Mouse (Mus musculus) embryo, embryonic 11.5 days (tissue): ENCODE measurements around the gene Dmkn.
"Not testable (repeated sequence)": the region's sequence is repeated elsewhere in the genome, so short reads cannot be mapped to it uniquely, and the experiment has no call there.

Experiments
- DNase-seq: peaks from one replicate; pipeline ENCODE4 v3.0.0-alpha.2; 2012; ENCODE audit warnings: low read depth, low spot score

Dmkn gene

DNA sequence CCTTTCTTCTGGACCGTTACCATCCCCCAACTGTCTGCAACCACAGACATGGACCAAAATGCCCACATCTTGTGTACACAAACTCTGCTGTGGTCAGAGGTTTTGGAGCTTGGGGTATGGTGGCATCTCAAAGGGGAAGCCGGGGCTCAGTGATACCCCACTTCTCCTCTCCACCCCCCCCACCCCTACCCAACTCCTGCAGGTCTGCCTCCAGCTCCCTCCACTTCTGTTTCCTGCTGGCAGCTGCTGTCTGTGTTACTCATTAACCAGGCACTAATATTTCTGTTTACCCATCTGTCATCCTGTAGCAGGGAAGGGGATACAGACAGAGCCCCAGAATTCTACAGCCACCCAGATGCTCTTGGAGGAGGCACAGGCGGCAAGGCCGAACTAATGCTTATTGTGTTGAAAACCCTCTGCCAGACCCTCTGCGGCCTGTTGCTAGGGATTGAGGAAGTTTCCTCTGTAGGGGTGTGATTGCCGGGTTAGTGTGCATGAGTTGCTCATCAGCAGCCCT, 48.8 kb downstream of the Dmkn start:
- DNase-seq, result no peak

DNA sequence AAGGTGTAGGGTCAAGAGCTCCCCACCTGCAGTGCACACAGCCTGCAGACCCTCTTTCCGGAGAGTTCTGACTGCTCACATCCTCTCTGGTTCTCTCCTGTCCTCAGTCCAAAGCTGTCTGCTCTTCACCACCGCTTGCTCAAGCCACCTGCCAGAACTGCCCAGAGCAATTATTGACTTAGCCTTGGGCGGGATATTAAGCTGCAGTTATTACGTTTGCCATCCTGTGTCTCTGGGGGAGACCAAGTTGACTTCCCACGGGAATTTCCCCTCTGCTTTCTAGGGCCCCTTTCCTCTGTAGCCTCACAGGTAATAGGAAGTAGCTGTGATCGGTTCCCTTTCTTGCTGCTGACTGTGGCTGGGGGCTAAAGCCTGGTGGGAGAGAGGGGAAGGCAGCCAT, 56.6 kb downstream of the Dmkn start:
- DNase-seq, result no peak

DNA sequence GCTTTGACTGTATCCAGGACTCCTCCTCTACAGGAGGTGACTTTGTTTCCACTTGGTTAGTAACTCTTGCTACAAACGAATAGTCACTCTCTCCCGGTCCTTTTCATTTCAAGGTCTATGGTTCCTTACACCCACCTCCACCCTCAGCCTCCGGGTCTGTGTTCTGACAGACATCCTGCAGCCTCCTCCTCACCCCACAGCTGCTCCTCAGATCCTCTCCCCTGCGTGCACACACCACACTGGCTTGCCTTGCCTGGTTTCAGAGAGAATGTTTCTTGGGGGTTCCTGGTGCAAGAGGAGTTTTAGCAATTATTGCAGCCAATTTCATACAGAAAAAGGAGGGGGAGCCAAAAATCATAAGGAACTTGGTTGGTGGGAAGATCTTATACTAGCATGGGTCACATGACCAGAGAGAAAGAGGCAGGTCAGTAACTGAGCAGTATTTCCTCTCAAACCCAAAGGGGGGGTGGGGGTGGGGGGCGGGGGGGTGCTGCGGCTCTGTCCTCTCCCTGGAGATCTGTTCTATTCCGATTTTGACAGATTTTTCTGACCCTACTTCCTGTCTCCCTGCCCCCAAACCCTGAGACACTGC, 57.4 kb downstream of the Dmkn start:
- DNase-seq, result no peak

DNA sequence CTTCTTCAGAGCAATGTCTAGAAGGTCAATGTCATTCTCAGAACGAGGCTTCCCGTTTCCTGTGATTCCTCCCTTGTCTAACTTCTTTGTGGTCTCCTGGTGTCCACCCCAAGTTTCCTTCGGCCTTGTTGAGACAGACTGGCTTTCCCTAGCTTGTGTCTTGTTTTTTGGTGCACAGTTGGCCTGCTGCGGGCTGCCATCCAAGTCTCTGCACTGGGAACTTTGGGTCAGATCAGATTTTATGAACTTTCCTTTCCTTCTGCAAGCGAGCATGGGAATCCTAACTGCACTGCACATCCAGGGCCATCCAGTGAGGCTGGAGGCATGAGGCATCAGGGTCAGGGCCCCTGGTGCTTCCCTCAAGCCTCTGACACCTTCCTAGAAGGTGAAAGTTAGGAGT, 58.0 kb downstream of the Dmkn start:
- DNase-seq, result no peak

DNA sequence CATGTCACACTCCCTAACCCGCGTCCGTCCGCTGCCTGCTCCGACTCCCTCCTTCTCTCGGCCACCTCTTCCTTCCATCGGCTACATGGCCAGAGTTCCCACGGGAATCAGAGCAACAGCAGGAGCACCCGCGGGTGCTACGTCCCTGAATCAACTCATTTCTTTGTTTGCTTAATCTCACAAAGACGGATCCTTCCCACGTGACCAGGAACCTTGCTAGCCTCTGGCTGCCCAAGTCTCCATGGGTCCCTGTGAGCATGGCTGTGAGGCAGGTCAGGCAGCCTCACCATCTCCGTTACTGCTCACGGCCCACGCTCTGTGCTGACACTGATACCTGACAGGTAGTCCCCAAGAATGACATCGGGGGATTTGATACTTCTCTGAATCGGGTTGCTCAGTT, 60.1 kb downstream of the Dmkn start, which contains the start of gene Ffar2:
Ffar2 (minus strand) TSS at position 101 of the 400 bp plus-strand sequence.
- DNase-seq, result no peak

DNA sequence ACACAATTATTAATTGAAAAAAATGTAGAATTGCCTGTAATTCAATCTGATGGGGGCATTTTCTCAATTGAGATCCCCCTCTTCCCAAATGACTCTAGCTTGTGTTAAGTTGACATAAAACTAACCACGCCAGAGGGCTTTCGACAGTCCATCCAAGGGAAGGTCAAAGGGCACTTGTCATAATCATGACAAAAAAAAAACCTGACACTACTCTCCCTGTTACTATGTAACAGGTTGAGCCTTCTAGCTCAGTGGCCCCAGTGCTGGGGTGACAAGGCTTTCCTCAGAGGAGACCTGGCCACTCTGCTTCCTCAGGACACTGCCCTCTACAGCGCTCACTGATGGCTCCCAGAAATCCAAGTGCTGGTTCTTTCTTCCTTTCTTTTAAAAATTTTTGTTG, 60.8 kb downstream of the Dmkn start:
- DNase-seq, result no peak

DNA sequence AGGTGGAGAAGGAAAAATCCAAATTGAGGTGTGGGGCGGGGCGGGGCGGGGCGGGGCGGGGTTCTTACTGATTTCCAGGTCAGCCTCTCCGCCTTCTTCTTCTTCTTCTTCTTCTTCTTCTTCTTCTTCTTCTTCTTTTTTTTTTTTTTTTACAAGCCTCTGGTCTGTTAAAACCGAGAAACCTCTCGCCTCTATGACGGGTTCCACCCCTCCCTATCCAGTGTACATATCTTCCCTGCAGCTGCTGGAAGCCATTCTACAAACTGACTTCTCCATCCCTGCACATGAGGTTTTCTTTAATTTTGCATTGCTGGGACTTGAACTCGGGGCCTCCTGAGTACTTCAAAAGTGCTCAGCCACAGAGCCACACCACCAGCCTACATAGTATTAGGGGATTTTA, 63.1 kb downstream of the Dmkn start:
- no peak for DNase-seq

DNA sequence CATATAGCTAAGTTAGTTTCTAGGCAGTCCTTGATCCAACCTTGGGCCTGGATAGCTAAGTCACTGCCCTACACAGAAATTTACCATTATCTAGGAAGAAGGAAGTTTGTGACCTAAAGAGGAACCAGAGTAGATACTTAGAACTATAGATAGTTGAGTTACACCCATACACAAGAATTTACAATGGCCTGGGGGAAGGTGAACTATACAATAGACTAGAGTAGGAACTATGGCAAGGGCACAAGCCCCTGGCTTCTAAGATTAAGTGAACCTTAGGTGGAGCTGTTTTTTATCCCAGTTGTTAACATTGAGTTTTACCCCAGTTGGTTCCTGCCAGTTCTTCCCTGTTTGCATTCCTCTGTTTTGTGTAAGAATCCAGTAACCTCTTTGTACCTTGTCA, 65.3 kb downstream of the Dmkn start:
- not testable (repeated sequence) for DNase-seq

DNA sequence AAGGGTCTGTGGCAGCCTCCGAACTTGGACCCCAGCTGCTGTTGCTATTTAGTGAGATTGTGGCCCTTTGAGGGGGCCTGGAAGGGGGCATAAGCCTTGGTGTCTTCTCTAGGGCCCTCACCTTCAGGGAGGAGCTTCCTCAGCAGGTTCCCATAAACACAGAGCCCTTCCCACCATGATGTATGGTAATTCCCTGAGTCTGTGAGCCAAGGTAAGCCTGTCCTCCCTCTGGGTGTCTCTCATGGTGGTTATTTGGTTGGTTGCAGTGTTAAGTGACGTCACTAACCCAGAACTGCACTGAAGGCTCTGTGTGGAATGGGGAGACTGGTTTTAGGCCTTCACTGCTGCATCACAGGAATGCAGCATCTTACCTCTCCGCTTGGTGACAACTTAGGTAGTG, 65.9 kb downstream of the Dmkn start:
- DNase-seq, result no peak
